Mouse (Mus musculus) left cerebral cortex, adult 2 months (tissue): ENCODE results near the gene Pigq. TPM values are rescaled to one million over a fixed set of nuclear protein-coding genes. Genes with fewer than 3 reads are reported as not detected.

ENCODE experiments used
- DNase-seq, 2 experiments: peaks; one replicate each; pipeline ENCODE4 v3.0.0; 2021 to 2022; ENCODE audit warnings: low spot score in 2 of 2, mixed read lengths in 1 of 2; ENCODE audit errors: extremely low spot score in 1 of 2
- H3K27ac ChIP-seq: fragments of 200-600 bp; 2 replicates; pipeline ENCODE4 v1.8.1; 2022
- H3K4me3 ChIP-seq: fragments of 200-600 bp; 2 replicates; pipeline ENCODE4 v1.8.1; 2022
- CTCF ChIP-seq: fragments of 200-600 bp; IDR thresholded peaks from 2 replicates; pipeline ENCODE4 v1.8.1; 2022; ENCODE audit warnings: antibody characterized with exemption, mild to moderate bottlenecking, moderate library complexity
- intact Hi-C: fragments of 180-260 bp; cut with DNase I; formaldehyde crosslinking; loops from one replicate; pipeline ENCODE4 v1.15.1; 2025
- total RNA-seq, 2 experiments: library from RNA; stranded (reverse); gene quantifications; 2 replicates each; pipeline ENCODE4 v1.2.3; 2021

Gene Pigq
- total RNA-seq, 2 experiments from 2014 or later = 96.5 to 118 TPM

GRCm38 (mm10) chr17:25893975-25894617 is 50.6 kb downstream of the Pigq start:
- TF ChIP-seq CTCF = peak; percentile 99
- intact Hi-C loops = loop anchor here (1.0 to 10.0 kb wide), 3 partner anchors 88 to 201 kb away; partner anchors contain the start of genes Decr2 and Nme4

GRCm38 (mm10) chr17:25888837-25889236 is 55.9 kb downstream of the Pigq start:
- peak overlapping the region; percentile 32; the same call in 1 of the 2 replicates for H3K27ac ChIP-seq
- no peak for TF ChIP-seq CTCF
- intact Hi-C loops = no loop called here
- H3K4me3 ChIP-seq = no peak overlapping the region
- DNase-seq = no peak

More at GRCm38 (mm10) chr17:25893975-25894617, 50.6 kb downstream of the Pigq start:
- peak; percentile 67 to 68 for DNase-seq
- Histone ChIP-seq H3K27ac (no peak overlapping the region), H3K4me3 (no peak overlapping the region)

GRCm38 (mm10) chr17:25887467-25887866 is 57.3 kb downstream of the Pigq start:
- no peak overlapping the region for H3K4me3 ChIP-seq
- no peak for DNase-seq
- H3K27ac ChIP-seq = no peak overlapping the region
- intact Hi-C loops = no loop called here
- TF ChIP-seq CTCF = no peak

GRCm38 (mm10) chr17:25886806-25887205 is 57.9 kb downstream of the Pigq start:
- Histone ChIP-seq H3K4me3 (no peak overlapping the region), H3K27ac (no peak overlapping the region)
- TF ChIP-seq CTCF = no peak
- intact Hi-C loops = no loop called here
- DNase-seq = no peak

- Histone ChIP-seq H3K4me3 (no peak overlapping the region), H3K27ac (no peak overlapping the region)
- intact Hi-C loops = no loop called here
- DNase-seq = no peak
- TF ChIP-seq CTCF = peak; percentile 66
Observed at GRCm38 (mm10) chr17:25885636-25886035, 59.1 kb downstream of the Pigq start.

- intact Hi-C loops = no loop called here
- TF ChIP-seq CTCF = peak; percentile 31
- Histone ChIP-seq H3K4me3 (no peak overlapping the region), H3K27ac (no peak overlapping the region)
- no peak for DNase-seq
Observed at GRCm38 (mm10) chr17:25883824-25884223, 60.9 kb downstream of the Pigq start.

- TF ChIP-seq CTCF = no peak
Observed at GRCm38 (mm10) chr17:25883268-25883667, 61.5 kb downstream of the Pigq start.

GRCm38 (mm10) chr17:25882306-25882705 is 62.4 kb downstream of the Pigq start:
- Histone ChIP-seq H3K4me3 (no peak overlapping the region), H3K27ac (no peak overlapping the region)
- intact Hi-C loops = no loop called here
- DNase-seq = no peak
- no peak; the same call in none of the 2 replicates for TF ChIP-seq CTCF

More at GRCm38 (mm10) chr17:25883268-25883667, 61.5 kb downstream of the Pigq start:
- H3K4me3 ChIP-seq = no peak overlapping the region
- H3K27ac ChIP-seq = no peak overlapping the region
- intact Hi-C loops = no loop called here
- no peak for DNase-seq

GRCm38 (mm10) chr17:25881691-25882090 is 63.0 kb downstream of the Pigq start:
- Histone ChIP-seq H3K4me3 (no peak overlapping the region), H3K27ac (no peak overlapping the region)
- DNase-seq = no peak
- no peak for TF ChIP-seq CTCF
- intact Hi-C loops = no loop called here

GRCm38 (mm10) chr17:25880913-25881641 is 63.7 kb downstream of the Pigq start:
- intact Hi-C loops = no loop called here

GRCm38 (mm10) chr17:25880196-25880910 is 64.4 kb downstream of the Pigq start, which contains the start of gene Wfikkn1:
Gene Wfikkn1, minus strand, starts transcription at chr17:25880858.
- H3K27ac ChIP-seq = 0 out of 2 replicates have a peak within 1 kb of the TSS, but pooled peaks have one; percentile 11
- TF ChIP-seq CTCF = no peak
- intact Hi-C loops = no loop called here

More at GRCm38 (mm10) chr17:25880913-25881641, 63.7 kb downstream of the Pigq start:
- TF ChIP-seq CTCF = no peak
- H3K27ac ChIP-seq = no peak overlapping the region
- H3K4me3 ChIP-seq = no peak overlapping the region
- no peak for DNase-seq

GRCm38 (mm10) chr17:25879750-25880149 is 65.0 kb downstream of the Pigq start:
- intact Hi-C loops = loop anchor here (5.0 kb wide), 1 partner anchor 38 kb away; the partner anchor contains the start of gene Rab40c
- Histone ChIP-seq H3K4me3 (no peak overlapping the region), H3K27ac (no peak overlapping the region)
- no peak for DNase-seq
- no peak for TF ChIP-seq CTCF

More at GRCm38 (mm10) chr17:25880196-25880910, 64.4 kb downstream of the Pigq start, which contains the start of gene Wfikkn1:
- no peak for DNase-seq
- no peak within 1 kb of the TSS for H3K4me3 ChIP-seq
